Mouse (Mus musculus) splenic B cell, adult 2 months (primary cell): ENCODE measurements around the gene Clpb.

Experiments
- DNase-seq: peaks from one replicate; pipeline ENCODE4 v3.0.0-alpha.2; 2011; ENCODE audit warnings: low read depth, low spot score
- H3K27me3 ChIP-seq: 2 replicates; pipeline ENCODE4 v1.6.1; 2012; ENCODE audit warnings: mild to moderate bottlenecking, low read length, moderate library complexity, mixed read lengths; ENCODE audit not compliant: control insufficient read depth, poor library complexity, insufficient read depth, severe bottlenecking
- H3K36me3 ChIP-seq: 2 replicates; pipeline ENCODE4 v1.6.1; 2012; ENCODE audit warnings: mild to moderate bottlenecking, low read length, moderate library complexity, mixed read lengths; ENCODE audit not compliant: control insufficient read depth, poor library complexity, insufficient read depth, severe bottlenecking

Clpb gene

DNA sequence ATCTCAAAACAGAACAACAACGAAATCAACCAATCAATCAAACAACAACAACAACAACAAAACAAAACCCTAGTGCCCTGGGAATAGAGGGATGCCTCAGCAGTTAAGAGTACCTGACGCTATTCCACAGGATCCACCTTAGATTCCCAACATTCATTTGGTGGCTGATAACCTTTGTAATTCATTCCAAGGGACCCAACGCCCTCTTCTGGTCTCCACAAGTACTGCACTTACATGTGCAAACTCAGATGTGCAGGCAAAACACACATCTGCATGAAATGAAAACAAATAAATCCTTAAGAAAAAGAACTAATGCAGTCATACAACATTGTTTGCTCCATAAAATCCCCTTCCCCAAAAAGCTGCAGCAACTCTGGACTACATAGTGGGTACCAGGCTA lies 12.9 kb upstream of the Clpb start:
- no peaks in the 10 kb centered on the region for H3K27me3 ChIP-seq
- peak; percentile 33 for DNase-seq
- no peaks in the 10 kb centered on the region for H3K36me3 ChIP-seq

DNA sequence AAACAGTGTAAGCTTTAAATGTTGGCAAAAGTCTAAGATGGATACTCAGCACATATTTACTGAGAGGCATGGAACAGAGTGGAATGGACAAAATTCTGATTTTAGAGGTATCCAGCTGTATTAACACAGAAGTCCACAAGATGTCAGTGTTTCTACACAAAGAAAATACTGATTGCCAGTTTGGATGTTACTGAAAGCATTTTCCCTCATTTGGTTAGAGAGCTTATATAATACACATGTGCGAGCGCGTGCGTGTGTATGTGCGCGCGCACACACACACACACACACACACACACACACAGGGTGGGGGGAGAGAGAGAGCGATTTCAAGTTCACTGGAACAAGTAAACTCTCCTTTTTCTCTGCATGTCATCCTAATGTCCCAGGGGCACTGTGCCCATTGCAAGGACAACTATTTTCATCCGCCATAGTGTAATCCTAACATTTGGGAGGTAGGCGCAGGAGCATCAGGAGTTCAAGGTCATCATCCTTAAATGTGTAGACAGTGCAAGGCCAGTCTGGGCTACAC lies 9.7 kb upstream of the Clpb start:
- Histone ChIP-seq H3K27me3 (no peaks in the 10 kb centered on the region), H3K36me3 (no peaks in the 10 kb centered on the region)
- DNase-seq: peak; percentile 62

DNA sequence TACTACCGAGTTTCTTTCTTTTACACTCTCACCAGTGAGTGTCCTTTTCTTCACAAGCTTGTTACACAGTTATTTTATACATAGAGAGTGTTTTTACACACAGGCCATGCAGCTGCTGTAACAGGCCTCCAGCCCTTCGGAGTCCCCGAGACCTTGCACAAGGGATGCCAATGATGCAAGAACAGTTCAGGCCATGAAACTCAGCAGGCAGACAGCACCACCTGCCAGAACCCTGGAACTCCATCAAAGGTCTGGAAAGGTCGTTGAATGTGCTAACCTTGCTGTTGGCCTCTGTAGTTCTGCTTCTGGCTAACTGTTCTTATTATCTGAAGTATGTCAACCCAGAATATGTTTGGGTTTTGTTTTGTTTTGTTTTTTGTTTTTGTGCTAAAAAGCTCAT lies 8.5 kb upstream of the Clpb start:
- no peak for DNase-seq
- Histone ChIP-seq H3K27me3 (no peaks in the 10 kb centered on the region), H3K36me3 (no peaks in the 10 kb centered on the region)

DNA sequence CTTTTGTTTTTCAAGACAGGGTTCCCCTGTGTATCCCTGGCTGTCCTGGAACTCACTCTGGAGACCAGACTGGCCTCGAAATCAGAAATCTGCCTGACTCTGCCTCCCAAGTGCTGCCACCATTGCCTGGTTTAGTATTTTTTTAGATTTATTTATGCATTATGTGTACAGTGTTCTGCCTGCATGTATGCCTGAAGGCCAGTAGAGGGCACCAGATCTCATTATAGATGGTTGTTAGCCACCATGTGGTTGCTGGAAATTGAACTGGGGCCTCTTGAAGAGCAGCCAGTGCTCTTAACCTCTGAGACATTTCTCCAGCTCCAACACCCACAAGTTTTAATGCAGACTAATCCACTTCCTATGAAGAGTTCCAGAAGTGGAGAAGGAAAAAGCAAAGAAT lies 1.4 kb upstream of the Clpb start:
- DNase-seq: peak; percentile 57
- H3K27me3 ChIP-seq: no peaks in the 10 kb centered on the region
- H3K36me3 ChIP-seq: no peaks in the 10 kb centered on the region

DNA sequence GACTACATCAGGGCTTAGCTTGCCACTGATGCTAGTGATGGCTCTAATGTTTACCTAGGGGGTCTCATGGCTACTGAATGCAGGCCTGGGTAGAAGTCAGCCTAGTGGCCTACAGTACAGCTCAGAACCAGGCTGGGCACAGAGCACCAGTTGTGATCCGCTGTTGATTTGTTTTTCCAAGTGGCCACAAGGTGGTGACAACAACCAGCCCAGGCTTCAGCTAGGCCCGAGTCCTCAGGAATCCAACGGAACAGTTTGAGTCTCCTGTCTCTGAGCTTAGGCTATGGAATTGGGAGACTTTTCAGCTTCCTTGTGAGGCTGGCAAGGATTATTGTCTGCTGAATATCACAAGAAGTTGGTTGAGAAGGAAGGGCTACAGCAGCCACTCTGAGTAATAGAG lies 3.1 kb downstream of the Clpb start:
- no peak for DNase-seq
- no peaks in the 10 kb centered on the region for H3K27me3 ChIP-seq
- no peaks in the 10 kb centered on the region for H3K36me3 ChIP-seq

DNA sequence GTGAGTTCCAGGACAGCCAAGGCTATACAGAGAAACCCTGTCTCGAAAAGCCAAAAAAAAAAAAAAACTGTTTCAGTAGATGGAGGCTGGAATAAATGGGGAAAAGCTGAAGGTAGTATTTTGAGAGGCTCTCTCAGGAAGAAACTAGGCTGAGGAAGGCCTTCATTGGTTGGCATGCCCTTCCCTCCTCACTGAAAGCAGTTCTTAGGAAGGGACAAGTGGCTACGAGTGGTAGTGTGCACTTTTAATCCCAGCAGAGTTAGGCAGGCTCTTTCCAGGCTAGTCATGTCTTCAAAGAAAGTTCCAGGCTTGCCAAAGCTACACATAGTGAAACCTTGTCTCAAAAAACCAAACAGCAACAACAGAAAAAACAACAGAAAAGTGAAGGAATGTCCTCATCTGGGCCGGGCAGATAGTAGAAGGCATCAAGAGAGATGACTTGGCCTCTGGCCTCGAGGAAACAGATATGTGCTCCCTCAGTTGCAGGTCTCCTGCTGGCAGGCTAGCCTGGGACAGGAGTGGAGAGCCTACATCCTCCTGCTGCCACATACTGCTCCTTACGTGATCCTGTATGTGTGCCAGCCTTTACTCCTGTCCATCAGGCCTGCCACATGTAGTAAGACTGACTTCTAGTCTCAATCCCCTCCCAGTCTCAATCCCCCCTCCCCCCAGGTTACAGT lies 8.3 kb downstream of the Clpb start:
- Histone ChIP-seq H3K27me3 (no peaks in the 10 kb centered on the region), H3K36me3 (no peaks in the 10 kb centered on the region)
- no peak for DNase-seq

DNA sequence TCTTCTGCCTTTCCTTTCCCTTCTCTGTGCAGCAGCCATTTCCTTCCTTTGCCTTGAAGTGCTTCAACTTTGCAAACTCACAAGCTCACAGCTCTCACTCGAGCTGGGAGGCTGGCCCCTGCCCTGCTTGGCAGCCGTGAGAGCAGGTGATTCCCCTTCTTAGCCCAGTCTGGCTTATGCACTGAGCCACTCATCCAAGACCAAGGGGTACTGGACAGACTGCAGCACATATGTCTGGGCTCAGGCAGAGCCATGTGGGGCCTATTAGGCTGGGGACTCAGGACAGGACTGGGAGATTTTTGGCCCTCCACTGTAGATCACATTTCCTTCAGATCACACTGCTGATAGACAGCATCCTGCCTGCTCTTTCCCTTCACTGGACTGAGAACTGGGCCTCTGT lies 10.1 kb downstream of the Clpb start:
- Histone ChIP-seq H3K36me3 (no peaks in the 10 kb centered on the region), H3K27me3 (no peaks in the 10 kb centered on the region)
- no peak for DNase-seq

DNA sequence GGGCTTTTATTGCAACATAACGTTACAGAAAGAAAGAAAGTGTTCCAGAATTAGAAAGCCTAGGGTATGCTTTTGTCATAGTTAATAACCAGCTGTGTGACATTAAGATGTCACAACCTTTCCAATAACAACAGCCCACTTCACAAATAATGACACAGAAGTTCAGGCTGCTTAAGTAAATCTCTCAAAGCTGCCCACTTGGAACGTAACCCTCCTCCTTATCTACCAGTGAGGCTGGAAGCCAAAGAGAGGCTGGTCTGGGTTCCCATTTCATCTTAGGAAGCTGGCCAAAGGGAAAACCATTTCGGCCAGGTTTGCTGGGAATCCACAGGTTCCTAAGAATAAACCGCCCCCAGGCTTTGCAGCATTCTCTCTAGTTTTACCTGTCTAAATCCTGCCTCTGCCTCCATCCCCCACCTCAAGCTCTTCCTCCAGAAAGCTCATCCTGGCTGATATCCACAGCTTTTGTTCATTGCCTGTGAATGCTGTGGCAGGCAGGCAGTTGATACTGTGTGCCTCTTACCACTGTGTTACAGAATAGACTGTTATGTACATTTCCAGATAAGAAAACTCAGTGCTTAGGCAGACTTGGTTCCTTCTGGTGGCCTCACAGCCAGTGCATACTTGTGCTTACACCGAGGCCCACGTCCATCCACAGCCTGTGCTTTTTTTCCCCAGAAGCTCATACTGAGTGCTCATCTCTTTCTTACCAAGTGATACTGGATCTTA lies 12.8 kb downstream of the Clpb start:
- DNase-seq: no peak

DNA sequence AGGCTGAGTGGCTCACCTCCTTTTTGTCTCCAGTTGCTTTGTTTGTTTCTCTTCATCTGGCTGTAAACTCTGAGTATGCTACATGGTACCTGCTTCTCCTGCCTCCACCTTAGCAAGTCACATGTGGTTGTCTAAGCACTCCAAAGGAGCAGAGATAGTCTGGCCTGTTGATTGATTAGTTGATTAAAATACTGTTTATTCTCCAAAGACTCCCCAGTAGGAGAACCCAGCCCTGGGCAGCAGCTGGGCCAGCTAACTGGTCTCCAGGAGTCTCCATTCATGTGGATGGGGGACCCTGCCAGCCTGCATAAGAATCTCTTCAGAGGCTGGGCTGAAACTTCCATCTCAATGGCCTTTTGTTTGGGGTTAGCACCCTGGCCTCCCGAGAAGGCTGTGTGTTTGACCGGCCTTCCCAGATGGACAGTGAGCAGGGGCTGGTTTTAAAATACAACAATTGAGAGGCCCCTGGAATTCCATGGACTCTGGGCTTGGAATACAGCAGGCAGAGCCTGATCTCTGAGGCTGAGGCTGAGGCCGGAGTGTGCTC lies 13.4 kb downstream of the Clpb start:
- Histone ChIP-seq H3K36me3 (no peaks in the 10 kb centered on the region), H3K27me3 (no peaks in the 10 kb centered on the region)
- no peak for DNase-seq

More for the DNA sequence above, 12.8 kb downstream of the Clpb start:
- no peaks in the 10 kb centered on the region for H3K27me3 ChIP-seq
- H3K36me3 ChIP-seq: no peaks in the 10 kb centered on the region

DNA sequence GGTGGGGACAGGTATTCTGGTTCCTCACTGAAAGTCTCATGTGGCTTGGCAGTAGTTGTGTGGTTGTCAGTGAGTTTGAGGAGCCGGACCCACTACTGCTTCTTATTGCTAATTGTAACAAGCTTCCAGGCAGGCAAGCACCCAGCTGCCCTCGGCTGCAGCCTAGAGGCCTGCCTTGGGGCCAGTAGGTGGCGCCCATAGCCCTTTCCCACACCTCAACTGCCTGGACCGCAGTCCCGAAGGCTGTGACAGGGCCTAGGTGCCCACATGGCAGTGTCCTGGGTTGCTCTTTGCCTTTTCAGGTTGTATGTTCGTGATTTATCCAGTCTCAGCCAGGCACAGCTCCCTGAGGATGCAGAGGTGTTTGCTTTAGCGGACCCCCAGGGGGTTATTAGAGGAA lies 16.2 kb downstream of the Clpb start:
- peak; percentile 66 for DNase-seq
- Histone ChIP-seq H3K27me3 (no peaks in the 10 kb centered on the region), H3K36me3 (no peaks in the 10 kb centered on the region)

DNA sequence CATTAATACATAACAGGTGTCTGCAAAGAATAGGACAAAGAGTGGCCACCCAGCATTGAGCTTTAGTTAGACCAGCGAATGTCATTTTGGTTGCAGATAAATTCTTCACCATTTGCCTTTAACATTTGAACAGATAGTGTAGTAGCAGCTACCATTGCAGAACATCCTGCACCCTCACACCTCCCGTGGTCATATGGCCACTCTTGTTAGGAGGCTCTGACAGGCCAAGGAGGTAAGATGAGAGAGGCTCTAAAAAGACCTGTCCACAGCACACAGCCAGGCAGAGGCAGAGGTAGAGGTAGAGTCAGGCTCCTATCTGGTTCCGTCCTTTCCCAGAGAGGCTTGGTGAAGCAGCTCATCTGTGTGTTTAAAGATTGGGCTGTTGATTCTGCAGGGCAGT lies 17.5 kb downstream of the Clpb start:
- H3K36me3 ChIP-seq: no peaks in the 10 kb centered on the region
- H3K27me3 ChIP-seq: no peaks in the 10 kb centered on the region
- no peak for DNase-seq

DNA sequence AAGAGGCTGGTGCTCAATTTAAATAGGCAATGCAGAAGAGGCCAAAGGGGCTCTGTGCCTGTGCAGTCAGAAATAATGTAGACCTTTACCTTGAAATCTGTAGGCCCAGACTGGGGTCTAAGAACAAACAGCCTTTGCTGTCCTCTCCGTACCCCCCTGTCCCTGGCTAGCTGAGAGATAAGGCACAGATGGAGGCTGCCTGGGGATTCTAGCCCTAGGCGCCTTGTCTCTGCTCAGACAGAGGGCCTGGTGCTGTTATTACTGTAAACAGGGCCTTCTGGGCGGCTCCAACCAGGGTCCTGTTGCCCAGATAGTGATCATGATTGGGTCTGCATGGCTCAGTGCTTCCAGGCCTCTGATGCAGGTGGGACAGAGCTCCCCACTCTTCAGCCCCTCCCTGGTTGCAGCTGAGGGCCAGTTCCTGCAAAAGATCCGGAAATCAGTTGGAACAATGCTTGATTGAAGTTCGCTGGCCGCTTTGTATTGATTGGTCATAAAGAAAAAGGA lies 18.2 kb downstream of the Clpb start:
- Histone ChIP-seq H3K27me3 (no peaks in the 10 kb centered on the region), H3K36me3 (no peaks in the 10 kb centered on the region)
- no peak for DNase-seq

DNA sequence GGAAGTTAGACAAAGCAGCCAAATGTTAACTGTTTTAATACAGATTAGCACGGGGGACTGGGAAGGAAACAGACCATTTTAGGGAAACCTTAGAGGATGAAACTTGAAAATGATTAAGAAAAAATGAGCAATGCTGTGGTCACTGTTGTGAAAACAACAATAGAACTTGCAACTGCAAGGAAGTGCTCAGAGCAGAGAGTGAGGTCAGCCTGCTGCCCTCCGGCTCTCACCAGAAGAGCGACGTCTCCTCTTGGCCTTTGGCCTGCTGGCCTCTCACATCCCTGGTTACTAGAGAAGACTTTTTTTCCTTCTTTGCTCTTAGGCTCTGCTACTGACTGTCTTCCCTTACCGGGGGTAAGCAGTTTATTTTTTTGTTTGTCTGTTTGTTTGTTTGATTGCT lies 19.5 kb downstream of the Clpb start:
- Histone ChIP-seq H3K27me3 (no peaks in the 10 kb centered on the region), H3K36me3 (no peaks in the 10 kb centered on the region)
- DNase-seq: no peak

DNA sequence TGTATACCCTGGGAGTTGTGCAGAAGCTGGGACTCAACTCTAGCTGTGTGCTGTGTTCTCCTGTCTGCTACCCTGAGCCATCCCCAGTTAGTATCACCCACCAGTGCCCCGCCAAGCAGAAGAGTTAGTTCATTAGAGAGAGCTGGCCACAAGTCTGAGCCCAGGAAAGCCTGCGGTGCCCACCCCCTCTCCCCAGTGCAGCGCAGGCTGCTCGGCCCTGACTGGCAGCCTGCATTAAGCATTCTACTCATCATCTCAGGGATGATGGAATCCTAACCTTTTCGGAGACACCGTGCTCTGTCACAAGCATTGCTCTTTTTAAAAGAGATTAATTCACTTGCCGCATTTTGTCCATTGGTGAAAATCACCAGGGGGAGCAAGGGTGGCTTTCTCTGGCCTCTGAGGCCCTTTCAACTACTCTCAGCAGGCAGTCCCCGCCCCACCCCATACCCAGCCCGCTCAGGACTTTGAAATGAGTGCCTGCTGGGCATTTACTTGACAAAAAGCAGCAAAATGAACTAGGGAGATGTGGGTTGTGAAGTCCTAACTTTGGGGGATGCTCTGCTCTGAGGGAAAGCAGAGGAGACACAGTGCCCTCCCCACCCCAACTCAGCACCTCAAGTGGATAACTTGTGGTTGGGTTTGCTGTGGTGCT lies 20.7 kb downstream of the Clpb start:
- Histone ChIP-seq H3K27me3 (no peaks in the 10 kb centered on the region), H3K36me3 (no peaks in the 10 kb centered on the region)
- DNase-seq: no peak

DNA sequence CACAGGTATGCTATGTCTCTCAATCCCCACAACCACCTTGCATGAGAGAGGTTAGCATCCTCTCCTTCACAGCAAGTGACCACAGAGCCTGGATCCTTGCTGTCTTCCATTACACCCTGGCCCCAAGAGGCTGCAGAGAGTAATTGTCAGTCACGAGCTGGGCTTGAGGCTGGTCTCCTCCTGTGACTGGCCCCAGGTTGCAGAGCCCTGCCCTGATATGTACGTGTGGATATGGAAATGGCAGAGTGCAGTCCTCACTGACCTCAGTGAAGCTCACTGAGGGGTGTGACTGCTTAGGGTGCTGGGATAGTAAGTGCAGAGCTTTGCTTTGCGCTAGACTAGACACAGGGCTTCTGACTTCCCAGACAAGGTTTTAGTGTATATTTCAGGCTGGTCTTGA lies 21.2 kb downstream of the Clpb start:
- Histone ChIP-seq H3K27me3 (no peaks in the 10 kb centered on the region), H3K36me3 (no peaks in the 10 kb centered on the region)
- DNase-seq: no peak
